Mouse (Mus musculus) urinary bladder, postnatal 14 days (tissue): ENCODE results near the gene Ptpn18.
"Not testable (repeated sequence)": the region's sequence is repeated elsewhere in the genome, so short reads cannot be mapped to it uniquely, and the experiment has no call there.

Experiments
- DNase-seq: peaks from one replicate; pipeline ENCODE4 v3.0.0; 2021; ENCODE audit warnings: low spot score

The Ptpn18 gene

DNA sequence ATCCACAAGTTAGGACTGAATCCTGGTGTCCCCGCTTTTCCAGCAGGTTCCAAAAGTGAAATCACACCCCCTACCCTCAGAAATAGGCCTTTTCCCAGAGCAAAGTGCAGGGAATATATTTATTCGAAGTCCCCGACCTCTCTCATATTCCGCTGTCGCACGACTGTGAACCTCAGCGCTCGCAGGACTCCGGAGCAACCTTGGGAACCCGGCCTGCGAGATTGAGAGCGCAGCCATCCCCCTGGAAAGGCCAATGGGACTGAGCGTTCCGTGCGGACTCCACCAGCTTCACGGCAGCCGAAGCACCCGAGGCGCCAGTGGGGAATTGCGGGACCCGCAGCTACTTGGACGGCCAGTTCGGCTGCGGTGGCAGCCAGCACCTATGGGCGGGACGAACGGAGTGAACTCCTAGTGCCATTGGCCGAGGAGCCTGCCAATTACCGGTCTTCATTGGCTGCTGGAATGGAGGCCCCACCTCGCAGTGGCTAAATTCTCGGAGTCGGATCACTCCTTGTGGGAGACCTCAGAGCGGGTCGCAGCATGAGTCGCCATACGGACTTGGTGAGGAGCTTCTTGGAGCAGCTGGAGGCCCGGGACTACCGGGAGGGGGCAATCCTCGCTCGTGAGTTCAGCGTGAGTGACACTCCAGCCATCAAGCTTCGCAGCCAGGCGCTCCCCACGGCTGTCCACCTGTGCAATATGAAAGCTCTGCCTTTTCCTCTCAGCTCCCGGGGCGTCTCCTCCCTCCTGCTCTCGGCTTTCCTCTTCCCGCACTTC lies at the start of gene Ptpn18:
TSS of gene Ptpn18 (plus strand) at position 479 of the 777 bp plus-strand sequence.
- DNase-seq, result peak; percentile 92

DNA sequence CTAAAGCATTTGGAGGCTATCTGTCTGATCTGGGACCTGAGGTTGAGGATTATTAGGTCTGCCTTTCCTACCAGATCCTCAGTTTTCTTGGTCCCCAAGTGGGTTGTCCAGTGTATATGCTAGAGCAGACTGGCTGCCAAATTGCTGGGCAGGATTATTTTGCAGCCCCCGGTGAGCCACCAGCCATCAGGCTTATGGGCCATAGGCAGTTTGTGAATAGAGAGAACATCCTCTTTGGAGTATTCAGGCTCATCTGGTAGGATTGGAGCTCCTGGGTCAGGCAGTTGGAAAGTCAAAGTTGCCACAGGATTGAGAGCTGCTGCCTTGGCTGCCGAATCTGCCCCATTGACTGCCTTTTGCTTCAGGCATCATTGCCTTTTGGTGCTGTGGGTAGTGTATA lies 31.1 kb upstream of the Ptpn18 start:
- no peak for DNase-seq

DNA sequence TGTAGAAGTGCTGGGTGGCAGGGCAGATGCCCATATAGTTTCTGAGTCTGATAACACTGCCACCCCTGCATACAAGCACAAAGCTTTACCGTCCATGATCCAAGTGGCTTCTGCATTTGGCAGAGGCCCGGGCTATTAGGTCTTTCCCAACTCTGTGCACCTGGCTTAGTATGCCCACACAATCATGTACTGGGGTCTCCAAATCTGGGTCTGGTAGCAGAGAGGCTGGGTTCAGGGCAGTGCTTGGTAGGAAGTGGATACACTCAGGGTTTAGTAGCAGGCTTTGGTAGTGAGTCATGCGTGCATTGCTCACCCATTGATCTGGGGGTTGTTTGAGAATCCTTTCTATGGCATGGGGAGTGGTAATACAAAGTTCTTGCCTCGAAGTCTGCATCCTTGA lies 30.3 kb upstream of the Ptpn18 start:
- no peak for DNase-seq

DNA sequence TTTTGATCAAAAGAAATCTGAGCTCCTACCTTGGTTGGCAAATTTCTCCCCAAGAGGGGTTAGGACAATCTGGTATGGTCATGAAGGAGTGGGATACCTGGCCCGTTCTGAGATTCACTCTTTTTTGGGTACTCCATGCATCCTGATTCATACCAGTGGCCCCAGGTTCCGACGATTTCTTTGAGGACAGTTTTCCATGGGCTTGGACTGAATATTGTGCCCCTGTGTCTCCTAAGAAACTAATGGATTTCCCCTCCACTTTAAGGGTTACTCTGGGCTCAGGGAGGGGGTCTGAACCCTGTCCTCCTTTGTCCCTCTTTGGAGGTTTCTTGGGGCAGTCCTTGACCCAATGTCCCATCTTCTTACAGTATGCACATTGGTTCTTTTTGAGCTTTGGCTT lies 28.6 kb upstream of the Ptpn18 start:
- DNase-seq, result no peak

DNA sequence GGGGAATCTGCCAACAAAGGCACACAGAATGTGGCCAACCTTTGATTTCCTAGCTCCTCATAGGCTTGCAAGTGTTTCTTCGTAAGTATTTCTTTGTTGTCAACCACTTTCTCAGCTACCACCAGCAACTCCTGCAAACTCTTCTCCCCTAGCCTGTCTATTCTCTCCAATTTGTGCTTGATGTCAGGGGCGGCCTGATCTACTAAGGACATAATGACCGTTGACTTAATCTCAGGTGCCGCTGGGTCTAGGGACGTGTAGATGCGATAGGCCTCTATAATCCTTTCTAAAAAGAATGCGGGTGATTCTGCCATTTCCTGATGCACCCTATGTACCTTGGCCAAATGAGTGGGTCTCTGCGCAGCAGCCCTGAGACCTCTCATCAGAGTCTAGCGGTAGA lies 28.1 kb upstream of the Ptpn18 start:
- no peak for DNase-seq

DNA sequence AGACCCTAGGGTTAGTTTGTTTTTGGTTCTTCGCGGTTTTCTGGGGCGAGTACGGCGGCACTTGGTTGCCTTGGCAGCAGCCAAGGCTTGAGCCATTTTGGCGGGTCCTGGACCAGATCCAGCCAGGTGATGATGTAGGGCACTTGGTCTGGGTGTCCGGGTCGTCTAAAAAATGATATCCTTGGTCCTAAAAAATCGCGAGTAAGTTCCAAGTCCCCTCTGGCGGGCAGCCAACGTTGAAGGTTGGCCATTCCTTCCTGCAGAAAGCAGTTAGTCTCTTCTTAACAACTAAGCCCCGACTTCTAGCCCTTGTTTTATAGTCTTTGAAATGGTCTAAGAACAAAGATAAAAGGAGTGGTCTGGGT lies 27.2 kb upstream of the Ptpn18 start:
- no peak for DNase-seq

DNA sequence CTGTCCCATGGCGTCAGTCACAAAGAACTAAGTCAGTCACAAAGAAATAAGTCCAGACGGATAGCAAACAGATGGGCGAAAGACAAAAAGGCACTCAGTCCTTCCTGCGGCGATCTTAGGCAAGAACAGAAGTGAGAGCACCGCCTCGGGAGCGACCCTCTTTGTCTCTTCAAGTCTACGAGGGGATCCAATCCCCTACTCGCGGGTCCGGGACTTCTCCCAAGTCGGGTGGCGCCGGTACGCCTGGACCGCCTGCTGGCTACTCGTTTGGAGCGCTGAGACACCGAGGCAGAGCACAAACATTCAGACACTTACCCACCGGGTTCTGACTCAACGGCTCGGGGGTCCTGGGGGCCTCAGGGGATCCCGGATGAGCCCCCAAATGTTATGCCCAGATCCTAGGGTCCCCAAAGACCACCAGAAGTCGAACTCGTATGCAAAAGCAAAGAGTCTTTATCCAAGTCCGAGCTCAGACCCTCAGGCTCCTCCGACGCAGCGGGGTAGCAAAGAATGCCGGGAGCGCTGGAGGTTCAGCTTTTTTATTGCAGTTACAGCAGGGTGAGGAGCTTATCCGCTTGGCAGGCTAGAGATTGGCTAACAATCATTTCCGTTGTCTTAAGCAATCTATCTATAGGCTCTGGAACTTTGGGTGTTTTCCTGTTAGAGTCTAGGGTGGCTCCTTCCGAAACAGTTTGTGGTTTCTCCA lies 26.6 kb upstream of the Ptpn18 start:
- DNase-seq, result no peak

DNA sequence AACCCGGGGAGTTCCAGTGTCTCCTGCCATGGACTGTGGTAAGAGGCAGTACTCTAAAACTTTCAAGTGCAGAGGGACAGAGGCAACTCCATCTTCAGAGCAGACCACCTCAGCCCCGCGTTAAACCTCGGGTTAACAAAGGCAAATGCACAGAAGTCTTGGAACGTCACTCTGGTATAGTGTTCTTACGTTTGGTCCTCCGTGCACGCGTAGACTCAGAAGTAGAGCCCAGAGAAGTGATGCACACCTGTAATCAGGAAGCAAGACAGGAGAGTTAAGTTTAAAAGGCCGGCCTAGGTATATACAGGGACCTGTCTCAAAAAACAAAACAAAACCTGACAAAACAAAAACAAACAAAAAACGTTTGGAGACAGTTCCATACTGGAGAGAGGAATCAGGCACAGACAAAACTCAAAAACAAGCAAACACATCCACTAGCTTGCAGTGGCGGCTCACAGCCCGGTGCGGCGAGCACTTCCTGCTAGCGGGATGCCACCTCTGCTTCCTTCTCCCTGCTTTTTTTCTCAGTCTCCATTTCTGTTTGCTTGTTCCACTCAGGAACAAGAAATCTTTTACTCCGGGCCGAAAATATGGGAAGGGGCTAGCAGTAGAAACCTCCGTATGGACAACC lies 25.6 kb upstream of the Ptpn18 start:
- peak; percentile 25 for DNase-seq

DNA sequence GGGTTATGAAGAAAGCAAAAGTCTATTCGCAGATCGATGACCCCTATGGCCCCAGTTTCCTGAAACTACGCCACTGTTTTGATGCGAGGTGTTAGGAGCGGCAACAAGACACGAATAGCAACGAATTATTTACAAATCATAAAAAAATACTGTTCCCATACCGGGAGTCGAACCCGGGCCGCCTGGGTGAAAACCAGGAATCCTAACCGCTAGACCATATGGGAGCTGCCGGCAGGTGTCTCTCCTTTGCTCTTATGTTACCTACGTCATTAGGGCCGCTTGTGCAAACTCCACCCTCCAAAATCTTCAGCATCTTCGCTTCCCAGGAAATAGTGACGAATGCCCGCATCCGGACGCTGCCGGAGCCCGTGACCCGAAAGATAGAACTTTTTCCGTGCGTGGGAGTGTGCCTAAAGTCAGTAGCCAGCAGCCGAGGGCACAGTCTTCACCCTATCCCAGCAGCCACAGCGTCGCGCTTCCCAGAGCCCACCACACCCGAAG lies 24.9 kb upstream of the Ptpn18 start:
- peak; percentile 90 for DNase-seq

DNA sequence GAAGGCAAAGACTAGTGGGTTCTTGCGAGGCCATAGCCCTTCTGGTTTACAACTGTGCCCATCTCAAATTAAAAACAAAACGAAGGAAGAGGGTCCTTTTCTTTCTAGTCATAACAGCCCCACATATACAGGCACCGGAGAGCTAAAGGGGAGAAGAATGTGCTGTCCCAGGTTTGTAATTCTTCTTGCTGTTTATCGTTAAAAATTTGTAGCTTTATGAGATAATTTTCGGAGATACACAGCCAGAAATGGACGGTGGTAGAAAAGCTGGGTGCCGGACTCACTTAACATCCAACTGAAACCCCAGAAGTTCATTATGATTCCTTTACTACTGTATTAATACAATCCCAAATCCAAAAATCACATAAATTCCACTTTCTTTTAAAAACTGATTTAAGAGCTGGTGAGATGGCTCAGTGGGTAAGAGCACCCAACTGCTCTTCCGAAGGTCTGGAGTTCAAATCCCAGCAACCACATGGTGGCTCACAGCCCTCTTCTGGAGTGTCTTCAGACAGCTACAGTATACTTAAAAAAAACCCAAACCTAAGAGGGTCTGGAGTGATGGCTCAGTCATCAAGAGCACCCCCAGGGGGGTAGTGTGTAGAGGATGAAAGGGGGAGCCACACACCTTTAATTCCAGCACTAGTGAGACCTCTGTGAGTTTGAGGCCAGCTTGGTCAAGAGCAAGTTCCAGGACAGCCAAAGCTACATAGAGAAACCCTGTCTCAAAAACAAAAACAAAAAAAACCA lies 24.0 kb upstream of the Ptpn18 start:
- no peak for DNase-seq

DNA sequence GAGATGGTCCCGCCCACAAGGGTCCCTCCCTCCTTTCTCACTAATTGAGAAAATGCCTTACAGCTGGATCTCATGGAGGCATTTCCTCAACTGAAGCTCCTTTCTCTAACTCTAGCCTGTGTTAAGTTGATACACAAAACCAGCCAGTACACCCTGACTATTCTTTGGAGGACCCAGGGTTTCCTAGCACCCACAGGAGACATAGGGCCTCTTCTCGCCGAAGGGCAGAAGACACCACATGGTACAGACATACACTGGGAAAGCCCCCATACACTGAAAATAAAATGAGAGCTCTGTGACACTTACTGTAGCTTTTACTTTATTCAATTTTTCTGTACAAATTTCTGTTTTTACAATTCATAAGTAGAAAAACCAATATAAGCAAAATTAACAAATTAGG lies 23.2 kb upstream of the Ptpn18 start:
- no peak for DNase-seq

DNA sequence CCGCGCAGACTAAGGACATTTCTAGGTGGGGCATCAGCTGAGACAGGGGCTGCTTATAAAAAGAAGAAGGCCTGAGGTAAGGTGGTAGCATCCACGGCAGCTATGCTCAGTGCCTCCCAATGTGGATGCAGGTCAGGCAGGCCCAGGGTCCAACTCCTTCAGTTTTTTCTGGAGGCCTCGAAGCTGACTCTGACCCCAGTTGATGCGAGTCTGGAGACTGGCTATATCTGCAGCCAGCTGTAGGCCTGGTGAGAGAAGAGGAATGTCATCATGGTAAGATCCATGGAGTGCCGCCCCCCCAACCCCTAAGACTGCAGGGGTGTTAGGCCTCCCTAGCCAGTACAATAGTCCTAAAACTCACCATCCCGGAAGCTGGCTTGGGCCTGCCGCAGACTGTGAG lies 22.2 kb upstream of the Ptpn18 start:
- not testable (repeated sequence) for DNase-seq

DNA sequence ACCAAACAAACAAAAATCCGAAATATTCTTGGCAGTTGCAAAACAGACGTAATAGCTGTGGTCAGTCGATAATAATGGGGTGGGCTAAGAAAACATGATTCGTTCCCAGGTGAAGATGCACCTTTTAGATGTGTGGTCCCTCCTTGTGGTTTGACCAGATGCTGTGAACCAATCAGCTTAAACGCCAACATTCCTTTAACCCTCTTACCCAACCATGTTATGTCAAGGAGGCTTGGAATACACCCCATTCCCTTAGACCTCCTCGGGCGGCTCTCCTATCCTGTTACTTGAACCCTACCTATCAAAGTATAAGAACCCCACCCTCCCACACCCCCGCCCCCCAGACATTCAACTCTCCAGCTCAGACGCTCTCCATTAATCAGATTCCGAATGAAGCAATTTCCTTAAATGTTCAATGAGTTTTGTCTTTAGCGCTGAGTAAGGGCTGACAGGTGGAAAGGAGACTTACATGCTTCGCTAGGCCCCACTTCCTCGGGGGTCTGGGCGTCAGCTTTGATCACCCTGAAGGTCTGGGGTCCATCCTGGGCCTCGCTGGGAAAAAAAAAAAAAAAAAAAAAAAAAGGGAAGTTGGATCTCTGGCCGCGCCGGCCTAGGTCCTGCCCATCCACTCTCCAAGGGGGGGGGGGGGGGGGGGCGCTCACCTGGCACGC lies 21.0 kb upstream of the Ptpn18 start:
- no peak for DNase-seq

DNA sequence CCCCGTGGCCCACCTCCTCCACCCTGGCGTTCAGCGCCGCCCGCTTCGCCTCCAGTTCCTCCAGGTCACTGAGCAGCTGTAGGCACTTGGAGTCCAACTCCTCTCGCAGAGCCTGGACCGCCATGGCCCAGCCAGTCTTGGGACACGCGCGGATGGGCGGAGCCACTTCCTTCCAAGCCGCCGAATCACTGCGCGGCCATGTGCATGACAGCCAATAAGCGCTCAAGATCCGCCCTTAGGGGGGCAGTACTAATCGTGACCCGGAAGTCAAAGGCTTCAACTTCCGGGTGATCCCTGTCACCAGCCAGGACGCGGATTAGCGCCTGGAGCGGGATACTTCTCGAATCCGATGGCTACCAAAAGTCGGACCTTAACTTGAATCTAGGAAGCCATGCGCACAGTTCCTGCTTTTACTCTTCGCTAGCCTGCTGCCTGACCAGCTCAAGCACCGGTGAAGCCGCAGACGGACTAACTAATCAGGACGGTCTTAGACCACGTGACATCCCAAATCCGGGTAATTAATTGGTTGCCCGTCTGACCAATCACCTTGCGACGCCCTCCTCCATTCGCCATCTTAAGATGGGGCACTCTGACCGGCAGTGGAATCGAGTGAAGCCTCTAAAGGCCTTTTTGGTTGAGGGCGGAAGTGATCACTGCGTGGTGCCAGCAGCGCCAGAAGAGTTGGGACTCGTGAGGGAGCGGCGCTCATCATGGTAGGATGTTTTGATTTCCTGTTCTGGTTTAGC lies 20.2 kb upstream of the Ptpn18 start, which contains the start of the genes Ccdc115 and Imp4:
TSS of gene Ccdc115 (minus strand) at position 458 of the 746 bp plus-strand sequence.
TSS of gene Imp4 (plus strand) at position 637 of the 746 bp plus-strand sequence.
- DNase-seq, result peak; percentile 96

DNA sequence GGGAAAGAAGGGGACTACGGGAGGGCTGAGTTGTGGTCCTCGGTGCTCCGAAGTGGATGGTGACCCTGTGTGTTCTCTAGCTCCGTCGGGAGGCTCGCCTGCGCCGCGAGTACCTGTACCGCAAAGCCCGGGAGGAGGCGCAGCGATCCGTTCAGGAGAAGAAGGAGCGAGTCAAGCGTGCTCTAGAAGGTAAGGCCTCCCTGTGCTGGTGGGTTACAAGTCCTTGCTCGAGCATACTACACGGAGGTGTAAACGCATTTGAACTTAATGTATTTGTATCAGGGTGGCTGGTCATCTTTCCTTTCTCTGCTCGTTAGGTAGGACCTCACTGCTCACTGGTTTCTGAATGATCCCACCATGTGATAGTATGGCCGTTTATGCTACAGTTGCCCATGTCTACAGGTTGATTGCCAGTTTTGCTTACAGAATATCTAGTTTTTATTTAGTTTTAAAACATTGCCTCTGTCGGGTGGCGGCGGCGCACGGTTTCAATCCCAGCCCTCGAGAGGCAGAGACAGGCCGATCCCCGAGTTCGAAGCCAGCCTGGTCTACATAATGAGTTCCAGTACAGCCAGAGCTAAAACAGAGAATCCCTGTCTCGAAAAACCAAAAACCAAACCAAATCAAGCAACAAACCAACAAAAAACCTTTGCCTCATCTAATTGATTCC lies 19.5 kb upstream of the Ptpn18 start:
- no peak for DNase-seq

DNA sequence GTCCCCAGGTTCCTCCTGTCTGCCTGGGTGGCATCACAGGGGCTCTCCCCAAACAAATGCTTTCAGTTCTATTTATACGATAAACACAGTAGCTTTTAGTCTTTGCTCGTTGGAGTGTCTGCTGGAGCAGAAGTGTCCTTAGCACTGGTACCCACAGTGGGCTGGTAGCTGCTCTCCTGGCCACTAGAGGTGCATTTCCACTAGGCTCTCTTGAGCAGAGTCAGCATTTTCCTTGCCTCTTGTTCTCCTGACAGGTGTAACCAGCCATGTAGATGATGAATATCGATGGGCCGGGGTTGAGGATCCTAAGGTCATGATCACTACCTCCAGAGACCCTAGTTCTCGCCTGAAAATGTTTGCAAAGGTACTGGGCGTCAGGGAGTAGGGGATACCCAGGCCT lies 16.4 kb upstream of the Ptpn18 start:
- no peak for DNase-seq

DNA sequence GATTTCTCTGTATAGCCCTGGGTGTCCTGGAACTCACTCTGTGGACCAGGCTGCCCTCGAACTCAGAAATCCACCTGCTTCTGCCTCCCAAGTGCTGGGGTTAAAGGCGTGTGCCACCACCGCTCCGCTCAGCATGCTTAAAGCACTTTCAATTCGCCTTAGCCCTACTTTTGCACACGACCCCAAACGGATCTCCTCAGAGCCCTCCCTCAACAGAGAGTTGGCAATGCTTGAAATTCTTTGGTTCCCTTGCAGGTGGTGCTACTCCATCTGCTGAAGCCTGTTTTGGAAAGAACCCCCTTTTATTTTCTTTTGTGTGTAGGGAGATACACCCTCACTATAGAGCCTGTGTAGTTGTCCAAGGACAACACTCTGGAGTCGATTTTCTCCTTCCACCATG lies 1.1 kb upstream of the Ptpn18 start:
- no peak for DNase-seq

DNA sequence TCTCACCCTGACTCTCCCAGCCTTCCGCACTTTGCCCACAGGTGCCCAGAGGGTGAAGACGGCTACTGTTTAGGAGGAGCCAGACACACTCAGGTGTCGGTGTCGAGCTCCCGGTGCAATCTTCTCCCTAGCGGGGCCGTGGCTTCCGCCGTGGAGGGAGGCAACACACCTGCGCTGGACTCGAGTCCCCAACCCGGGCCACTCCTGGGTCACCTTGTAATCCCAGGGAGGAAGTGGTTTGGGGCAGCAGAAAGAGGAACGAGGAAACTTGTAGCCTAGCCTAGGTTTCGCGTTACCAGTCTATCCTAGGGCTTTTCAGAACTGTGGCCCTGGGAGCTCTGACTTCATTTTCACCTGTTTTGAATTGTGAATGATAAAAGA lies 489 bp downstream of the Ptpn18 start:
- peak; percentile 44 for DNase-seq

DNA sequence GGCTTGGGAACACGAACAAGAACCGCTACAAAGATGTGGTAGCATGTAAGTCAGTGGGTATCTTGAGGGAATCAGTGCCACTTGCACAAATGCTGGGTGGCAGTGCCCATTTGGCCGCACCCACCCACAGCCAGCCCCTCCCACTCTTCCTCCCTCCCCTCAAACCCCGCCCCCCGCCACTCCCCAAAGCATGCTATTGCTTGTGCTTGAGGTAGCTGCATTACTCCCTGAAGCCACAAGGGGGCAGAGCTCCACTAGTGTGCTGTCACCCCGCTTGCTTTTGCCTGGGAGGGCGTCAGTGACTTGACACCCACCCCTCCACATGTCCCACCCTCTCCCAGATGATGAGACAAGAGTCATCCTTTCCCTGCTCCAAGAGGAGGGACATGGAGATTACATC lies 3.2 kb downstream of the Ptpn18 start:
- peak; percentile 58 for DNase-seq

DNA sequence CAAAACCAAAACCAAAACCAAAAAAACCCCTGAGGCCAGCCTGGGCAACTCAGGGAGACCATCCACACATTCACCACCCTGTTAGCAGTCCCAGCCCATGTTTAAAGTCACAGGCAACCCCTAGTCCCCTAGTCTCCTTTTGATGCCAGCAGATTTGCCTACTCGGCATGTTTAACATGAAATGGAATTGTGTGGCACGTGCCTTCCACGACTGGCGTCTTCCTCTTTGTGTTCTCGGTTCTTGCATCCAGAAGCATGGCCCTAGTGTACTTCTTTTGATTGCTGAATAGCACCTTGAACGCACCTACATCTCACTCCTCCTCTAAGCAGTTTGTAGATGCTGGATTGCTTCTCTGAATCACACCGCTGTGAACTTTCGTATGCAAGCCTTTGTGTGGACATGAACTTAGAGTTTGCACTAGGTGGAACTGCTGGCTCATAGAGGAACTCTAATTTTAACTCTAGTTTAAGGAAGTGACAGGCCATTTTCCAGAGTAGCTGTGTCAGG lies 4.8 kb downstream of the Ptpn18 start:
- DNase-seq, result no peak
